Mouse (Mus musculus): ENCODE data around the gene Pclo. TPM values are rescaled to one million over a fixed set of nuclear protein-coding genes. Genes with fewer than 3 reads are reported as not detected.

Gene Pclo
- polyA plus RNA-seq, 1 experiment, result 0.02 TPM

GRCm38 (mm10) chr5:14662603-14663002 is 147.9 kb downstream of the Pclo start:
- no peaks in the 10 kb centered on the region for H3K27me3 ChIP-seq (ENCODE audit: control insufficient read depth, insufficient read depth, low read length)
- H3K4me3 ChIP-seq (ENCODE audit: extremely low read depth, insufficient read depth, insufficient read length), result no peak overlapping the region
- WGBS, result 96% methylated on average over 1 of the region's 1 CpGs
- no peak for TF ChIP-seq POLR2A (IDR thresholded peaks at IDR 0.05; ENCODE audit: low read depth, low read length)
- no peak for TF ChIP-seq CTCF (IDR thresholded peaks at IDR 0.05; ENCODE audit: extremely low read depth, insufficient read depth, insufficient read length, insufficient replicate concordance)
- H3K4me1 ChIP-seq (ENCODE audit: control insufficient read depth, insufficient read depth, insufficient read length), result no peaks in the 10 kb centered on the region
- H3K27ac ChIP-seq (ENCODE audit: insufficient read depth, low read length), result no peak overlapping the region
- no peak for DNase-seq (ENCODE audit: low read depth in 1 of 2, low spot score in 2 of 2)
- no peaks in the 10 kb centered on the region for H3K36me3 ChIP-seq (ENCODE audit: control insufficient read depth, insufficient read depth, low read length)

GRCm38 (mm10) chr5:14680419-14680818 is 165.7 kb downstream of the Pclo start:
- Histone ChIP-seq H3K4me3 (ENCODE audit: extremely low read depth, insufficient read depth, insufficient read length) (no peak overlapping the region), H3K27ac (ENCODE audit: insufficient read depth, low read length) (no peak overlapping the region), H3K27me3 (ENCODE audit: control insufficient read depth, insufficient read depth, low read length) (no peaks in the 10 kb centered on the region), H3K36me3 (ENCODE audit: control insufficient read depth, insufficient read depth, low read length) (no peaks in the 10 kb centered on the region), H3K4me1 (ENCODE audit: control insufficient read depth, insufficient read depth, insufficient read length) (no peaks in the 10 kb centered on the region)
- no peak for TF ChIP-seq POLR2A (IDR thresholded peaks at IDR 0.05; ENCODE audit: low read depth, low read length)
- no peak for TF ChIP-seq CTCF (IDR thresholded peaks at IDR 0.05; ENCODE audit: extremely low read depth, insufficient read depth, insufficient read length, insufficient replicate concordance)
- 90% methylated on average over 6 of the region's 6 CpGs for WGBS
- DNase-seq (ENCODE audit: low read depth in 1 of 2, low spot score in 2 of 2), result no peak

GRCm38 (mm10) chr5:14691995-14692394 is 177.3 kb downstream of the Pclo start:
- DNase-seq (ENCODE audit: low read depth in 1 of 2, low spot score in 2 of 2), result no peak
- no peak for TF ChIP-seq POLR2A (IDR thresholded peaks at IDR 0.05; ENCODE audit: low read depth, low read length)
- TF ChIP-seq CTCF (IDR thresholded peaks at IDR 0.05; ENCODE audit: extremely low read depth, insufficient read depth, insufficient read length, insufficient replicate concordance), result no peak
- H3K27me3 ChIP-seq (ENCODE audit: control insufficient read depth, insufficient read depth, low read length), result no peaks in the 10 kb centered on the region
- H3K36me3 ChIP-seq (ENCODE audit: control insufficient read depth, insufficient read depth, low read length), result no peaks in the 10 kb centered on the region
- 73% methylated on average over 2 of the region's 2 CpGs for WGBS
- no peaks in the 10 kb centered on the region for H3K4me1 ChIP-seq (ENCODE audit: control insufficient read depth, insufficient read depth, insufficient read length)
- H3K4me3 ChIP-seq (ENCODE audit: extremely low read depth, insufficient read depth, insufficient read length), result no peak overlapping the region
- H3K27ac ChIP-seq (ENCODE audit: insufficient read depth, low read length), result no peak overlapping the region

- H3K4me3 ChIP-seq (ENCODE audit: extremely low read depth, insufficient read depth, insufficient read length), result no peak overlapping the region
Measured at GRCm38 (mm10) chr5:14696745-14697144, 182.0 kb downstream of the Pclo start.

GRCm38 (mm10) chr5:14700900-14701299 is 186.2 kb downstream of the Pclo start:
- H3K27me3 ChIP-seq (ENCODE audit: control insufficient read depth, insufficient read depth, low read length), result no peaks in the 10 kb centered on the region
- no peak for TF ChIP-seq POLR2A (IDR thresholded peaks at IDR 0.05; ENCODE audit: low read depth, low read length)
- no peak for TF ChIP-seq CTCF (IDR thresholded peaks at IDR 0.05; ENCODE audit: extremely low read depth, insufficient read depth, insufficient read length, insufficient replicate concordance)
- no peaks in the 10 kb centered on the region for H3K4me1 ChIP-seq (ENCODE audit: control insufficient read depth, insufficient read depth, insufficient read length)
- no peak overlapping the region for H3K27ac ChIP-seq (ENCODE audit: insufficient read depth, low read length)
- no peaks in the 10 kb centered on the region for H3K36me3 ChIP-seq (ENCODE audit: control insufficient read depth, insufficient read depth, low read length)
- DNase-seq (ENCODE audit: low read depth in 1 of 2, low spot score in 2 of 2), result no peak
- no peak overlapping the region for H3K4me3 ChIP-seq (ENCODE audit: extremely low read depth, insufficient read depth, insufficient read length)

More at GRCm38 (mm10) chr5:14696745-14697144, 182.0 kb downstream of the Pclo start:
- DNase-seq (ENCODE audit: low read depth in 1 of 2, low spot score in 2 of 2), result no peak
- no peak for TF ChIP-seq CTCF (IDR thresholded peaks at IDR 0.05; ENCODE audit: extremely low read depth, insufficient read depth, insufficient read length, insufficient replicate concordance)
- WGBS, result 98% methylated on average over 2 of the region's 2 CpGs
- no peaks in the 10 kb centered on the region for H3K4me1 ChIP-seq (ENCODE audit: control insufficient read depth, insufficient read depth, insufficient read length)
- H3K27ac ChIP-seq (ENCODE audit: insufficient read depth, low read length), result no peak overlapping the region
- no peaks in the 10 kb centered on the region for H3K36me3 ChIP-seq (ENCODE audit: control insufficient read depth, insufficient read depth, low read length)
- no peaks in the 10 kb centered on the region for H3K27me3 ChIP-seq (ENCODE audit: control insufficient read depth, insufficient read depth, low read length)

- Histone ChIP-seq H3K27me3 (ENCODE audit: control insufficient read depth, insufficient read depth, low read length) (no peaks in the 10 kb centered on the region), H3K36me3 (ENCODE audit: control insufficient read depth, insufficient read depth, low read length) (no peaks in the 10 kb centered on the region), H3K4me1 (ENCODE audit: control insufficient read depth, insufficient read depth, insufficient read length) (no peaks in the 10 kb centered on the region), H3K27ac (ENCODE audit: insufficient read depth, low read length) (no peak overlapping the region), H3K4me3 (ENCODE audit: extremely low read depth, insufficient read depth, insufficient read length) (no peak overlapping the region)
- DNase-seq (ENCODE audit: low read depth in 1 of 2, low spot score in 2 of 2), result no peak
- 62% methylated on average over 2 of the region's 2 CpGs for WGBS
- no peak for TF ChIP-seq CTCF (IDR thresholded peaks at IDR 0.05; ENCODE audit: extremely low read depth, insufficient read depth, insufficient read length, insufficient replicate concordance)
- no peak for TF ChIP-seq POLR2A (IDR thresholded peaks at IDR 0.05; ENCODE audit: low read depth, low read length)
Measured at GRCm38 (mm10) chr5:14705423-14705822, 190.7 kb downstream of the Pclo start.

GRCm38 (mm10) chr5:14707311-14707710 is 192.6 kb downstream of the Pclo start:
- Histone ChIP-seq H3K4me3 (ENCODE audit: extremely low read depth, insufficient read depth, insufficient read length) (no peak overlapping the region), H3K4me1 (ENCODE audit: control insufficient read depth, insufficient read depth, insufficient read length) (no peaks in the 10 kb centered on the region), H3K36me3 (ENCODE audit: control insufficient read depth, insufficient read depth, low read length) (no peaks in the 10 kb centered on the region), H3K27ac (ENCODE audit: insufficient read depth, low read length) (no peak overlapping the region), H3K27me3 (ENCODE audit: control insufficient read depth, insufficient read depth, low read length) (no peaks in the 10 kb centered on the region)
- 85% methylated on average over 4 of the region's 4 CpGs for WGBS
- no peak for DNase-seq (ENCODE audit: low read depth in 1 of 2, low spot score in 2 of 2)
- no peak for TF ChIP-seq CTCF (IDR thresholded peaks at IDR 0.05; ENCODE audit: extremely low read depth, insufficient read depth, insufficient read length, insufficient replicate concordance)
- TF ChIP-seq POLR2A (IDR thresholded peaks at IDR 0.05; ENCODE audit: low read depth, low read length), result no peak

Measured in spleen, adult 2 months (tissue).